Mouse (Mus musculus): Measurements from ENCODE around the gene Impdh2. TPM values are rescaled to one million over a fixed set of nuclear protein-coding genes. Genes with fewer than 3 reads are reported as not detected.

The Impdh2 gene
- polyA plus RNA-seq, 1 experiment from 2014 or later = 153 TPM

MicroRNA genes within 50 kb of the gene (microRNA counts, 519-probe panel; counts per million panel counts)
- 4,877 counts per million, percentile 49 among the panel's probes with 10 or more counts for microRNA mmu-miR-191
- 3,746 counts per million, percentile 27 among the panel's probes with 10 or more counts for microRNA mmu-miR-425

Small RNA genes lying within 50 kb of the gene (microRNA-seq; reads per million reads assigned to microRNA genes)
- gene Gm24083 (not detected), gene Mir191 (not detected), gene Mir425 (6,416 reads per million, percentile 90 among the genes with 10 or more reads in this experiment)

Other genes starting within 250 kb of the Impdh2 start
- 6,829 and 6,884 TPM in 2 replicates for gene Gpx1, start 221.4 kb upstream of the Impdh2 start, polyA plus RNA-seq (2015; fragmentation: Nextera tagmentation; extraction: Ambion mirVana)
- 67.0 and 71.0 TPM in 2 replicates for gene Usp4, start 212.4 kb upstream of the Impdh2 start, polyA plus RNA-seq (2015; fragmentation: Nextera tagmentation; extraction: Ambion mirVana)
- 0.47 and 0.68 TPM in 2 replicates for gene 1700102P08Rik, start 167.5 kb upstream of the Impdh2 start, polyA plus RNA-seq (2015; fragmentation: Nextera tagmentation; extraction: Ambion mirVana)
- 0.30 and 0.35 TPM in 2 replicates for gene Ccdc36, start 131.8 kb upstream of the Impdh2 start, polyA plus RNA-seq (2015; fragmentation: Nextera tagmentation; extraction: Ambion mirVana)
- not detected in 2 replicates for gene BC048562, start 123.8 kb upstream of the Impdh2 start, polyA plus RNA-seq (2015; fragmentation: Nextera tagmentation; extraction: Ambion mirVana)
- 23.5 and 26.0 TPM in 2 replicates for gene Ccdc71, start 99.8 kb upstream of the Impdh2 start, polyA plus RNA-seq (2015; fragmentation: Nextera tagmentation; extraction: Ambion mirVana)
- 12.3 and 12.8 TPM in 2 replicates for gene Klhdc8b, start 98.7 kb upstream of the Impdh2 start, polyA plus RNA-seq (2015; fragmentation: Nextera tagmentation; extraction: Ambion mirVana)
- 5.3 and 6.4 TPM in 2 replicates for gene Lamb2, start 80.5 kb upstream of the Impdh2 start, polyA plus RNA-seq (2015; fragmentation: Nextera tagmentation; extraction: Ambion mirVana)
- gene Usp19, start 69.7 kb upstream of the Impdh2 start, polyA plus RNA-seq (2015; fragmentation: Nextera tagmentation; extraction: Ambion mirVana) = 26.0 and 27.0 TPM in 2 replicates
- gene Qars, start 52.6 kb upstream of the Impdh2 start, polyA plus RNA-seq (2015; fragmentation: Nextera tagmentation; extraction: Ambion mirVana) = 63.1 and 66.1 TPM in 2 replicates
- 46.2 and 61.1 TPM in 2 replicates for gene Qrich1, start 43.5 kb upstream of the Impdh2 start, polyA plus RNA-seq (2015; fragmentation: Nextera tagmentation; extraction: Ambion mirVana)
- 27.5 and 35.5 TPM in 2 replicates for gene Ndufaf3, start 7.1 kb downstream of the Impdh2 start, polyA plus RNA-seq (2015; fragmentation: Nextera tagmentation; extraction: Ambion mirVana)
- 40.5 and 43.2 TPM in 2 replicates for gene Dalrd3, start 9.6 kb downstream of the Impdh2 start, polyA plus RNA-seq (2015; fragmentation: Nextera tagmentation; extraction: Ambion mirVana)
- 16.4 and 18.3 TPM in 2 replicates for gene Wdr6, start 18.5 kb downstream of the Impdh2 start, polyA plus RNA-seq (2015; fragmentation: Nextera tagmentation; extraction: Ambion mirVana)
- 0.61 and 0.70 TPM in 2 replicates for gene P4htm, start 37.4 kb downstream of the Impdh2 start, polyA plus RNA-seq (2015; fragmentation: Nextera tagmentation; extraction: Ambion mirVana)
- 28.6 and 35.1 TPM in 2 replicates for gene Arih2, start 89.1 kb downstream of the Impdh2 start, polyA plus RNA-seq (2015; fragmentation: Nextera tagmentation; extraction: Ambion mirVana)
- 25.6 and 26.5 TPM in 2 replicates for gene Slc25a20, start 101.8 kb downstream of the Impdh2 start, polyA plus RNA-seq (2015; fragmentation: Nextera tagmentation; extraction: Ambion mirVana)
- gene Prkar2a, start 129.0 kb downstream of the Impdh2 start, polyA plus RNA-seq (2015; fragmentation: Nextera tagmentation; extraction: Ambion mirVana) = 9.5 and 10.6 TPM in 2 replicates
- gene Ip6k2, start 223.5 kb downstream of the Impdh2 start, polyA plus RNA-seq (2015; fragmentation: Nextera tagmentation; extraction: Ambion mirVana) = 11.5 and 11.6 TPM in 2 replicates
- gene Nckipsd, start 248.1 kb downstream of the Impdh2 start, polyA plus RNA-seq (2015; fragmentation: Nextera tagmentation; extraction: Ambion mirVana) = 3.9 and 5.9 TPM in 2 replicates

All from liver, embryonic 13.5 days (tissue).